Mouse (Mus musculus) layer of hippocampus, postnatal 14 days (tissue): ENCODE measurements around the gene Rbm20. TPM values are rescaled to one million over a fixed set of nuclear protein-coding genes. Genes with fewer than 3 reads are reported as not detected.
"Not testable (repeated sequence)": the region's sequence is repeated elsewhere in the genome, so short reads cannot be mapped to it uniquely, and the experiment has no call there.

Experiments
- DNase-seq, 2 experiments: peaks; one replicate each; pipeline ENCODE4 v3.0.0; 2021 to 2022; ENCODE audit warnings: low spot score in 2 of 2, mixed read lengths in 1 of 2
- total RNA-seq, 2 experiments: library from RNA; stranded (reverse); gene quantifications; 2 replicates each; pipeline ENCODE4 v1.2.3; 2021

Gene Rbm20
- total RNA-seq, 2 experiments from 2014 or later: 3.1 TPM

GRCm38 (mm10) chr19:53788621-53789331 is 111.7 kb downstream of the Rbm20 start:
- DNase-seq: no peak

DNA sequence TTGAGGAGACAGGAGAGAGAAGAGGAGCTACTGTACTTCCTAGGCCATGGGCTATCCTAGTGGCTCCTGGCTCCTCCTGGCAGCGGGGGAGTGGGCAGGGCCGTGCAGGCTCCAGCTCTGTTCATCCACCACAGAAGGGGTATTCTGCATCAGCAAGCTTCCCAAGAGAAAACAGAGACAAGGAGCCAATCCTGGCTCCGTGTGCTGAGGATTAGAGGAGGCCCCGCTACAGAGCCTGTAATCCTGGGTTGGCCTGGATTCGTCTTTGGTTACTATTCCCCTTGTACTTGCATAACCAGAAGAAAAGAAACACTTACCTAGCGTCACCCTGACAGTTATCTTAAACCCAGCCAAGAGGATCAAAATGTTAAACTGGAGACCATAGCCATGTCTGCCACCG is 112.5 kb downstream of the Rbm20 start:
- DNase-seq: no peak

GRCm38 (mm10) chr19:53791751-53792720 is 114.9 kb downstream of the Rbm20 start:
- no peak for DNase-seq

GRCm38 (mm10) chr19:53792976-53793897 is 116.1 kb downstream of the Rbm20 start:
- DNase-seq: no peak

GRCm38 (mm10) chr19:53793994-53794890 is 117.1 kb downstream of the Rbm20 start:
- DNase-seq: no peak

DNA sequence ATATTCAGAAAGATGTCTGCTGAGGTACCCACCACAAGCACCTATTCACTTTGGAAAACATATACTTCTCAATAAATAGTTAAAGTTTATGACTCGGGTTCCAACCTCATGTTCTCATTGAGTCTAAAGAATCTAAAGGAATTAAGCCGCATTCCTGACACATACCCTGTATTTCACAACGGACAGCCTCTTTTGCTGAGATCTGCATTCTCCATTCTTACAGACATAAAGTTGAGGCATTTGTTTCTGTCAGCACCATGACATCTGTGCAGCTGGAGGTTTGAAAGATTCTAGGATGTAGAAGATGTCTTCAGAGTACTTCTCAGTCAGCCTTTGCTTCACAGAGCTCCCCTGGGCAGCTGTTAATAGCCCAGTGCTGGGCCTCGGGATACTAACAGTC is 117.9 kb downstream of the Rbm20 start:
- no peak for DNase-seq

- no peak for DNase-seq
Measured at GRCm38 (mm10) chr19:53796020-53796419, 118.9 kb downstream of the Rbm20 start.

- DNase-seq: no peak
Measured at GRCm38 (mm10) chr19:53797770-53798169, 120.7 kb downstream of the Rbm20 start.

- DNase-seq: no peak
Measured at GRCm38 (mm10) chr19:53799885-53800284, 122.8 kb downstream of the Rbm20 start.

DNA sequence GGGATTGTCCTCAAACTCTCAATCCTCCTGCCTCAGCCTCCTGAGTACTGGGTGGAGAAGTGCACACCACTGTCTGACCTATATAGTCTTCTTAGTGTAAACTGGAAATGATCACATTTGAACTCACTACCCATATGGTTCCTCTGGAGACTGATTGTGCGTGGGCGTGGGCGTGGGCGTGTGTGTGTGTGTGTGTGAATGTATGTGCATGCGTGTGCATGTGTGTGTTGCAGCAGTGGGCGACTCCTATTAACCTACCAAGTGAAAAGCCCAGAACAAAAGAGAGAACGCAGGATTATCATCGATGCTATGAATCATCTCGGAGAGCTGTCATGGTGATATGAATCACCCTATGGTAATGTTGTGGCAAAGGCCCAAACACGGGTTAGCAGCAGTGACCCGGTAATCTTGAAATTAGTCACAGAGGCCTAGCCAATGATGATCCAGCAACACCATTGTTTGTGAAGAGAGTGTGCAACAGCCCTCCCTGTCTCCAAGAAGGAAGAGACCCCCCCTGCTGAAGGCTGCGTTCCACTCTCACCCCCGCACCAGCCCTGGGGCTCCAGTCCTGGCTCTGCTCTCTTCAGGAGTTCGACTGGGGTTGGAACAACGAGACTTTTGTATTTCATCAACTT is 123.4 kb downstream of the Rbm20 start:
- no peak for DNase-seq

DNA sequence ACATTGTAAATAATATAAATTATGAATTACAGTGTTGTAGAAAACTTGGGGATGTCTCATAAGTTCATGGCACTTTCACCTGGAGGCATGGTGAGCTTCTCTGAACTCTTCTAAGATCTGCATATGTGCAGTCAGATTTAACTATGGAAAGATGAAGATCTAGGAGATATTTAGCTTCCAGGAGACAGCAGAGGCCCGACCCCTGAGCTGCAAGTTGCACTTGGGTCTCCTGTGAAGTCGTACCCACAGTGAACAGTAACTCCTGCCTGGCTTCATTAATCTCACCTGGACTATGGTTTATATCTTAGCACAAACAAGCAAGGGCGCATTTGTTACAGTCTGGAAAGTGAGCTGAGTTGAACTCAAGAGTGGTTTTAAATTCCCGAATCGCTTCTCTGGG is 124.3 kb downstream of the Rbm20 start:
- no peak for DNase-seq

GRCm38 (mm10) chr19:53801789-53802683 is 124.9 kb downstream of the Rbm20 start:
- no peak for DNase-seq

GRCm38 (mm10) chr19:53803954-53804353 is 126.8 kb downstream of the Rbm20 start:
- DNase-seq: no peak

DNA sequence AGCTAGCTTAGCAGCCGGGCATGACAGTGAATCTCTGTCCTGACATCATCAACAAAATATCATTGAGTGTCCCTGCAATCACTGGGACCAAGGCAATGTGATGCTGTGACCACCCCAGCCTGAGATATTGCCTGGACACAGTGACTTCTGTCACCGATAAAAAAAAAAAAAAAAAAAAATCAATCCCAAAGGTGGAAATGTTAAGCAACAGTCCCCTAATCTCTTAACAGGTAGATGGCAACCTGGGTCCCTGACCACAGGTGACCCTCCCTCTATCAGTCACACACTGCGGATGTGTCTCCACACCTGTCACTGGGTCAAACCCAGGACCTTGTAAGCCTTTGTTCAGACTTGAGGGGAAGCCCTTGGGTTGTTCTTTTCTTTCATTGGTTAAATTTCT is 128.0 kb downstream of the Rbm20 start:
- no peak for DNase-seq

- DNase-seq: no peak
Measured at GRCm38 (mm10) chr19:53806126-53806525, 129.0 kb downstream of the Rbm20 start.

DNA sequence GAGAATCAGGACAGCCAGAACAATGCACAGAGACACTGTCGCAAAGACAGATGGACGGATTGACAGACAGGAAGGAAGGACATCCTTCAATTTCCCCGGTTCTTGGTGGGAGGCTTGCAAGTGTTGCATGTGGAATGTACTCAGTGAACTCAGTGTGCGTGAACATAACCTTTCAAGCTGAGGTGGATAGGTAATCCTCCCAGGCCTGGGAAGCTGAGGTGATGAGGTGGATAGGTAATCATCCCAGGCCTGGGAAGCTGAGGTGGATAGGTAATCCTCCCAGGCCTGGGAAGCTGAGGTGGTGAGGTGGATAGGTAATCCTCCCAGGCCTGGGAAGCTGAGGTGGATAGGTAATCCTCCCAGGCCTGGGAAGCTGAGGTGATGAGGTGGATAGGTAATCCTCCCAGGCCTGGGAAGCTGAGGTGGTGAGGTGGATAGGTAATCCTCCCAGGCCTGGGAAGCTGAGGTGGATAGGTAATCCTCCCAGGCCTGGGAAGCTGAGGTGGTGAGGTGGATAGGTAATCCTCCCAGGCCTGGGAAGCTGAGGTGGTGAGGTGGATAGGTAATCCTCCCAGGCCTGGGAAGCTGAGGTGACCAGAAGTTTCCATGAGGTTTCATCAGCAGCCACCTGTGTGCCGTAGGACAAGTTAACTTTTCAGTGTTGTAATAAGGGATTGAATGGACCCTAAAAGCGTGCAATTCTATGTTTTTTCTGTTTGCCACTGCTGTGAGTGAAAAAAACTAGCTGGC is 129.6 kb downstream of the Rbm20 start:
- not testable (repeated sequence) for DNase-seq

DNA sequence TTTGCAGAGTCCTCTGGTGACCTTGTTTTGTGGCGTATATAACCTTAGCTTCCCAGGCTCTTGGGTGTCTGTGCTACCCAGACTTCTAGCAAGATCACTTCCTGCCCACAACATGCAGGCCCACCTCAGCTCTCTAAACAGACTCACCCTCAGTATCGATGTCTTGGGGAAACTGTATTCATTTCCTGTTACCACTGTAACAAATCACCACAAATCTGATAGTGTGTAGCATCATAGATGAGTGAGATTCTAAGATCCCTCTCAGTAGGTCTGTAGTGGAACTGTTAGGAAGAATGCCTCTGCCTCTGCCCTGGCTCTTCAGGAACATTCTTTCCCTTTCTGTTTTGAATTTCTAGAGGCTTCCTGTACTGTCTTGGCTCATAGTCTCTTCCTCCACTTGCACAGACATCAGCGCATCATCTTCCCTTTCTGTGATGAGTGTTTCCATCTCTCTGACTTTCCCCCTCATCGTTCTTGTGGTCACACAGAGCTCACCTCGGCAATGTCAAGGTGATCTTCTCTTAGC is 130.2 kb downstream of the Rbm20 start:
- no peak for DNase-seq
